In genomic region chr19:60782034-60782433, GRCm38 (mm10) we compare ENCODE assay signal across 23 mouse cellular contexts. TPM values are rescaled to one million over a fixed set of nuclear protein-coding genes. Genes with fewer than 3 reads are reported as not detected.
DNase-seq lines count a peak whose midpoint lies in the region; TF ChIP-seq lines count a peak whose summit lies in the region.
"Had no signal": no experiment of that assay in that cellular context is flagged by ENCODE, and none has a peak within 500 bp of the region (broad histone marks: within the 10 kb centered on the region; RNA-seq: fewer than 3 reads in every experiment).

No protein-coding gene starts in this region.

- no peaks in the 10 kb centered on the region for H3K27me3 ChIP-seq in liver, adult 2 months (ENCODE audit: control insufficient read depth, insufficient read depth, low read length)
- H3K27me3 ChIP-seq: embryonic facial prominence, embryonic 12.5 days; forebrain, embryonic 13.5 days; forebrain, embryonic 15.5 days; Patski had no signal

- H3K9ac ChIP-seq in liver, adult 2 months (ENCODE audit: low read depth, low read length) = no peak overlapping the region
- H3K9ac ChIP-seq: embryonic facial prominence, embryonic 12.5 days; forebrain, embryonic 13.5 days; forebrain, embryonic 15.5 days; forebrain, postnatal 0 days had no signal

- peaks cover 10% of the 10 kb centered on the region; the same call in 1 of the 2 replicates for H3K79me2 ChIP-seq in liver, adult 2 months (ENCODE audit: control insufficient read depth, insufficient read depth, low read length)

- no peak overlapping the region for H3K27ac ChIP-seq in liver, adult 2 months (replicated peaks; ENCODE audit: insufficient read depth, low read depth, low read length)
- peak overlapping the region; percentile 47; the same call in 1 of the 2 replicates for H3K27ac ChIP-seq in embryonic fibroblast, embryonic 13.5 days (ENCODE audit: insufficient read depth, low read length)
- H3K27ac ChIP-seq: embryonic facial prominence, embryonic 10.5 days; embryonic facial prominence, embryonic 12.5 days; forebrain, embryonic 13.5 days; forebrain, embryonic 15.5 days had no signal

- peak; percentile 78 for DNase-seq in liver, adult 2 months (ENCODE audit: extremely low read depth, low read depth, low spot score)
- no peak for DNase-seq in liver
- peak; percentile 54 for DNase-seq in gonadal fat pad, adult 2 months (ENCODE audit: low read depth)
- no peak for DNase-seq in layer of hippocampus, postnatal 10 days (ENCODE audit: low spot score in 2 of 2)
- DNase-seq in frontal cortex, postnatal 36 days (ENCODE audit: low spot score in 2 of 2) = no peak
- no peak for DNase-seq in spleen, postnatal 14 days (ENCODE audit: low spot score in 2 of 2)
- DNase-seq: adrenal gland, adult 8-10 months; adrenal gland, postnatal 14 days; adrenal gland, postnatal 36 days; B cell, adult 2 months; cerebellum, adult 11-12 months; cerebellum, adult 2 months; cerebellum, adult 9-10 months; cerebellum, postnatal 10 days; cerebellum, postnatal 25 days; forebrain, postnatal 0 days had no signal

- TF ChIP-seq POLR2A in liver, adult 2 months (IDR thresholded peaks at IDR 0.05; ENCODE audit: extremely low read depth, insufficient read depth, low read length) = no peak
- no peak for TF ChIP-seq POLR2A in embryonic fibroblast, embryonic 13.5 days (IDR thresholded peaks at IDR 0.05; ENCODE audit: low read depth, low read length)

- no peak overlapping the region for H3K4me3 ChIP-seq in liver, adult 2 months (ENCODE audit: insufficient read depth, low read depth, low read length)
- no peak overlapping the region for H3K4me3 ChIP-seq in embryonic fibroblast, embryonic 13.5 days (ENCODE audit: insufficient read depth, low read length)
- H3K4me3 ChIP-seq: embryonic facial prominence, embryonic 10.5 days; embryonic facial prominence, embryonic 12.5 days; erythroblast, embryonic 14.5 days; forebrain, embryonic 13.5 days; forebrain, embryonic 15.5 days had no signal

- peaks cover 38% of the 10 kb centered on the region for H3K36me3 ChIP-seq in liver, adult 2 months (ENCODE audit: control insufficient read depth, insufficient read depth, low read length)

- no peak for TF ChIP-seq CTCF in liver, adult 2 months (IDR thresholded peaks at IDR 0.05; ENCODE audit: low read depth, low read length)
- TF ChIP-seq CTCF in embryonic fibroblast, embryonic 13.5 days (IDR thresholded peaks at IDR 0.05; ENCODE audit: borderline replicate concordance, insufficient read depth, low read length) = no peak

- 52% methylated on average over 3 of the region's 3 CpGs for WGBS in liver, adult 2 months

- peaks cover 18% of the 10 kb centered on the region for H3K4me1 ChIP-seq in liver, adult 2 months (ENCODE audit: control insufficient read depth, insufficient read depth, low read length)
- H3K4me1 ChIP-seq in embryonic fibroblast, embryonic 13.5 days (ENCODE audit: control insufficient read depth, insufficient read depth, low read length) = peaks cover 3% of the 10 kb centered on the region

RNA-seq across cellular contexts. Expression of gene Eif3a, which starts 8.4 kb away (rescaled TPM):
- total RNA-seq in liver, adult 2 months (2014; rRNA removed) = 57.9 and 65.8 TPM in 2 replicates
- 16.5 and 17.7 TPM in 2 replicates for polyA plus RNA-seq in liver, adult 2 months (2012; rRNA removed)
- 303 and 321 TPM in 2 replicates for polyA plus RNA-seq in embryonic fibroblast, embryonic 13.5 days (2011; ENCODE audit: insufficient read length, low read depth, missing spikeins)
- polyA plus RNA-seq in gonadal fat pad, adult 2 months (2012; rRNA removed) = 34.3 and 48.9 TPM in 2 replicates
- total RNA-seq in layer of hippocampus, postnatal 10 days (2021) = 100 to 1,000 TPM; 137 to 143 TPM

RNA-seq across cellular contexts. Expression of gene Nanos1, which starts 26.2 kb away (rescaled TPM):
- 0.09 and 0.27 TPM in 2 replicates for total RNA-seq in liver, adult 2 months (2014; rRNA removed)
- polyA plus RNA-seq in liver, adult 2 months (2012; rRNA removed) = 0.02 TPM in 1 of 2 replicates, not detected in the other
- 3.5 and 4.1 TPM in 2 replicates for polyA plus RNA-seq in embryonic fibroblast, embryonic 13.5 days (2011; ENCODE audit: insufficient read length, low read depth, missing spikeins)
- polyA plus RNA-seq in gonadal fat pad, adult 2 months (2012; rRNA removed) = 0.27 and 0.51 TPM in 2 replicates
- total RNA-seq in layer of hippocampus, postnatal 10 days (2021) = 10 to 100 TPM; 19.6 to 20.9 TPM

RNA-seq across cellular contexts. Expression of gene Fam45a, which starts 29.4 kb away (rescaled TPM):
- 23.8 and 23.9 TPM in 2 replicates for total RNA-seq in liver, adult 2 months (2014; rRNA removed)
- 6.4 and 6.5 TPM in 2 replicates for polyA plus RNA-seq in liver, adult 2 months (2012; rRNA removed)
- polyA plus RNA-seq in embryonic fibroblast, embryonic 13.5 days (2011; ENCODE audit: insufficient read length, low read depth, missing spikeins) = 42.2 and 55.9 TPM in 2 replicates
- 13.5 and 14.2 TPM in 2 replicates for polyA plus RNA-seq in gonadal fat pad, adult 2 months (2012; rRNA removed)
- 10 to 100 TPM; 31.7 to 36.9 TPM for total RNA-seq in layer of hippocampus, postnatal 10 days (2021)

Comparison
In these comparisons a context has a peak if more than half of its experiments do, and no peak if none do; other contexts are left out.
1. DNase-seq: peak in liver, adult 2 months (single experiment) and gonadal fat pad, adult 2 months (single experiment); none in liver (single experiment), layer of hippocampus, postnatal 10 days (0 of 2), frontal cortex, postnatal 36 days (0 of 2) and spleen, postnatal 14 days (0 of 2).